Mouse (Mus musculus) testis, adult 2 months (tissue): ENCODE measurements at regions not wholly inside any gene's neighbourhood (a gene's known extent, or its start where the extent isn't known, plus 50 kb on each side); places are given as distances from the start of the nearest gene placed in this dataset.

Experiments
- H3K27ac ChIP-seq: fragments of 200-500 bp; 2 replicates; pipeline ENCODE4 v1.5.1; 2012; ENCODE audit warnings: low read depth, low read length; ENCODE audit not compliant: control insufficient read depth, insufficient read depth
- H3K27me3 ChIP-seq: fragments of 200-500 bp; 2 replicates; pipeline ENCODE4 v1.6.1; 2012; ENCODE audit warnings: mild to moderate bottlenecking, low read length, moderate library complexity; ENCODE audit not compliant: control insufficient read depth, insufficient read depth
- H3K36me3 ChIP-seq: fragments of 200-500 bp; 2 replicates; pipeline ENCODE4 v1.6.1; 2012; ENCODE audit warnings: mild to moderate bottlenecking, low read length; ENCODE audit not compliant: control insufficient read depth, insufficient read depth
- H3K4me1 ChIP-seq: fragments of 200-500 bp; 2 replicates; pipeline ENCODE4 v1.6.1; 2012; ENCODE audit warnings: low read length; ENCODE audit not compliant: control insufficient read depth, insufficient read depth
- H3K4me3 ChIP-seq: fragments of 200-500 bp; 2 replicates; pipeline ENCODE4 v1.5.1; 2012; ENCODE audit warnings: low read depth, mild to moderate bottlenecking, low read length, moderate library complexity, mixed read lengths; ENCODE audit not compliant: control insufficient read depth
- CTCF ChIP-seq: fragments of 200-500 bp; IDR thresholded peaks from 2 replicates; pipeline ENCODE4 v1.5.1; 2012; ENCODE audit warnings: low read depth, mild to moderate bottlenecking, inconsistent platforms, low read length, moderate library complexity; ENCODE audit not compliant: control insufficient read depth, insufficient read depth, insufficient replicate concordance
- POLR2A ChIP-seq: fragments of 200-500 bp; IDR thresholded peaks from 2 replicates; pipeline ENCODE4 v1.6.1; 2012; ENCODE audit warnings: low read depth, mild to moderate bottlenecking, inconsistent platforms, low read length, moderate library complexity; ENCODE audit not compliant: control insufficient read depth

GRCm38 (mm10) chrX:70925646-70926045, 124.4 kb upstream of the Mamld1 start:
- Histone ChIP-seq H3K4me1 (no peaks in the 10 kb centered on the region), H3K27ac (no peak overlapping the region), H3K27me3 (no peaks in the 10 kb centered on the region), H3K4me3 (no peak overlapping the region), H3K36me3 (no peaks in the 10 kb centered on the region)
- TF ChIP-seq CTCF, result no peak
- no peak for TF ChIP-seq POLR2A

- H3K27me3 ChIP-seq, result no peaks in the 10 kb centered on the region
- no peaks in the 10 kb centered on the region for H3K4me1 ChIP-seq
- no peak overlapping the region for H3K4me3 ChIP-seq
- TF ChIP-seq POLR2A, result no peak
- no peak for TF ChIP-seq CTCF
- no peak overlapping the region for H3K27ac ChIP-seq
- H3K36me3 ChIP-seq, result no peaks in the 10 kb centered on the region
Observed at GRCm38 (mm10) chrX:70931944-70932343, 118.1 kb upstream of the Mamld1 start.

GRCm38 (mm10) chrX:70945382-70945781, 104.7 kb upstream of the Mamld1 start:
- TF ChIP-seq CTCF (no peak), POLR2A (no peak)
- no peak overlapping the region for H3K4me3 ChIP-seq
- no peaks in the 10 kb centered on the region for H3K27me3 ChIP-seq
- no peak overlapping the region for H3K27ac ChIP-seq
- H3K4me1 ChIP-seq, result no peaks in the 10 kb centered on the region
- H3K36me3 ChIP-seq, result no peaks in the 10 kb centered on the region

- TF ChIP-seq CTCF, result no peak
- no peak for TF ChIP-seq POLR2A
- Histone ChIP-seq H3K4me1 (no peaks in the 10 kb centered on the region), H3K36me3 (no peaks in the 10 kb centered on the region), H3K27me3 (no peaks in the 10 kb centered on the region), H3K4me3 (peak overlapping the region; percentile 18; the same call in 1 of the 2 replicates), H3K27ac (no peak overlapping the region)
Observed at GRCm38 (mm10) chrX:70946052-70946451, 104.0 kb upstream of the Mamld1 start.

- H3K36me3 ChIP-seq, result no peaks in the 10 kb centered on the region
- no peak overlapping the region for H3K4me3 ChIP-seq
- no peaks in the 10 kb centered on the region for H3K27me3 ChIP-seq
- H3K4me1 ChIP-seq, result no peaks in the 10 kb centered on the region
- TF ChIP-seq POLR2A (no peak), CTCF (no peak)
- H3K27ac ChIP-seq, result no peak overlapping the region
Observed at GRCm38 (mm10) chrX:70949232-70949631, 100.8 kb upstream of the Mamld1 start.

GRCm38 (mm10) chrX:70953022-70953421, 97.0 kb upstream of the Mamld1 start:
- H3K36me3 ChIP-seq, result no peaks in the 10 kb centered on the region
- TF ChIP-seq CTCF (no peak), POLR2A (no peak)
- H3K27me3 ChIP-seq, result no peaks in the 10 kb centered on the region
- no peak overlapping the region for H3K4me3 ChIP-seq
- H3K4me1 ChIP-seq, result no peaks in the 10 kb centered on the region
- H3K27ac ChIP-seq, result no peak overlapping the region
